Mouse (Mus musculus): ENCODE data around the gene Rhbdd1. TPM values are rescaled to one million over a fixed set of nuclear protein-coding genes. Genes with fewer than 3 reads are reported as not detected.

Rhbdd1 gene
- polyA plus RNA-seq, 1 experiment from 2014 or later: 12.1 TPM

DNA sequence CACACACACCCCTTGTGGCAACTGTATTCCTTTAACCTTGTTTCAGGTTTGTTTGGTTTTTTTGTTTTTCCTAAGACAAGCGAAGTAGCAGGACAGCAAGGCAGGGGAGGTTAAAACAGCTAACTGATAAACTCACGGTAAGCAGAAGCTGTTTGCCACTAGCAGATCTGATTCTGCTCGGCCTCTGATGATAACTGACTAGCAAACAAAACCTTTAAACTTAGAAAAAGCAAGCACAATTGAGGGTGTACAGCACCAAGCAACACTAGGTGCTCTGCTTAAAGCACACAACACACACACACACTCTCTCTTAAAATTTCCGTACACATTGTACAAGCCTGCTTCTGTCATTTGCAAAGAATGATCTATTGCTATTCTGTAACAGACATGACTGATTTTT lies 31.8 kb upstream of the Rhbdd1 start:
- ATAC-seq (ENCODE audit: insufficient read depth, low FRiP score): no peak
- peaks cover 43% of the 10 kb centered on the region for H3K4me1 ChIP-seq (ENCODE audit: control insufficient read depth, insufficient read depth, low read length)
- peak overlapping the region; percentile 91 for H3K27ac ChIP-seq (ENCODE audit: low read length)
- H3K4me2 ChIP-seq (ENCODE audit: low read depth, low read length): peak overlapping the region; percentile 81
- H3K4me3 ChIP-seq (replicated peaks; ENCODE audit: low read length): peak overlapping the region; percentile 51
- no peaks in the 10 kb centered on the region for H3K9me3 ChIP-seq (replicated peaks; ENCODE audit: control insufficient read depth, low read length)
- H3K36me3 ChIP-seq (ENCODE audit: control insufficient read depth, insufficient read depth, low read length): no peaks in the 10 kb centered on the region
- no peaks in the 10 kb centered on the region for H3K27me3 ChIP-seq (ENCODE audit: control insufficient read depth, insufficient read depth, low read length)
- WGBS: 8% methylated on average over 4 of the region's 4 CpGs
- H3K9ac ChIP-seq (ENCODE audit: low read length): peak overlapping the region; percentile 74

DNA sequence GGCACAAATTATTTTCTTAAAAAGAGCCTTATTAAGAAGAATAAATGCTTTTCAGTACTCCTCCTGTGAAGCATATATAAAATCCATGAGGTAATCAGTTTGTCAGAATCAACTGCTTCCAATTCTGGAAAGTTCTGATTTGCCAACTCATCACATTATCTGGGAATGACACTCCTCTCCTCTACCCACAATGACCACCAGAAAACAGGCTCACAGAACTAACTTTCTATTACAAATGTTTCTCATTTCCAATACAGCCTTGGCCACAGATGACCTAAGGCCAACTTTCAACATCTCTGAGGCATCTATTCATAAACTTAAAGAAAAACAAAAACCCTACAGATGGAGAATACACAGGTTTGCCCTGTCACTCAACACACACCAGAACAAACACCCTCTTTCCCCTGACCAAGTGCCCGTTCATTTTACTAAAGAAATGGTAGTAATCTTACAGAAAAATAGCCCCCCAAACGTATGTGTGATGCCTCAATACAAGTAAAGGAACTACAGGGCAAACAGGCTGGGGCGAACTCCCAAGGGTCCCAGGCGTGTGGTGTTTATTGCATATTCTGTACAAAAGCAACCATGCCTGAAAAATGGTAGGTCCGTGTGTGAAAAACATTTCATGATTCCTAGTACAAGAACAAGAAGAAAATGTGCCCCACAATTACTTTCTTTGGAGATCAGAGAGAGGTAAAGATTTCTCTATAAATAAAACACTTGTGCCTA lies 30.6 kb upstream of the Rhbdd1 start:
- H3K27ac ChIP-seq (ENCODE audit: low read length): peak overlapping the region; percentile 66
- no peak for ATAC-seq (ENCODE audit: insufficient read depth, low FRiP score)
- WGBS: 22% methylated on average over 5 of the region's 5 CpGs
- no peaks in the 10 kb centered on the region for H3K27me3 ChIP-seq (ENCODE audit: control insufficient read depth, insufficient read depth, low read length)
- H3K4me1 ChIP-seq (ENCODE audit: control insufficient read depth, insufficient read depth, low read length): peaks cover 40% of the 10 kb centered on the region
- peak overlapping the region; percentile 61 for H3K9ac ChIP-seq (ENCODE audit: low read length)
- H3K36me3 ChIP-seq (ENCODE audit: control insufficient read depth, insufficient read depth, low read length): no peaks in the 10 kb centered on the region
- peak overlapping the region; percentile 81 for H3K4me2 ChIP-seq (ENCODE audit: low read depth, low read length)
- peak overlapping the region; percentile 56 for H3K4me3 ChIP-seq (replicated peaks; ENCODE audit: low read length)
- no peaks in the 10 kb centered on the region for H3K9me3 ChIP-seq (replicated peaks; ENCODE audit: control insufficient read depth, low read length)

DNA sequence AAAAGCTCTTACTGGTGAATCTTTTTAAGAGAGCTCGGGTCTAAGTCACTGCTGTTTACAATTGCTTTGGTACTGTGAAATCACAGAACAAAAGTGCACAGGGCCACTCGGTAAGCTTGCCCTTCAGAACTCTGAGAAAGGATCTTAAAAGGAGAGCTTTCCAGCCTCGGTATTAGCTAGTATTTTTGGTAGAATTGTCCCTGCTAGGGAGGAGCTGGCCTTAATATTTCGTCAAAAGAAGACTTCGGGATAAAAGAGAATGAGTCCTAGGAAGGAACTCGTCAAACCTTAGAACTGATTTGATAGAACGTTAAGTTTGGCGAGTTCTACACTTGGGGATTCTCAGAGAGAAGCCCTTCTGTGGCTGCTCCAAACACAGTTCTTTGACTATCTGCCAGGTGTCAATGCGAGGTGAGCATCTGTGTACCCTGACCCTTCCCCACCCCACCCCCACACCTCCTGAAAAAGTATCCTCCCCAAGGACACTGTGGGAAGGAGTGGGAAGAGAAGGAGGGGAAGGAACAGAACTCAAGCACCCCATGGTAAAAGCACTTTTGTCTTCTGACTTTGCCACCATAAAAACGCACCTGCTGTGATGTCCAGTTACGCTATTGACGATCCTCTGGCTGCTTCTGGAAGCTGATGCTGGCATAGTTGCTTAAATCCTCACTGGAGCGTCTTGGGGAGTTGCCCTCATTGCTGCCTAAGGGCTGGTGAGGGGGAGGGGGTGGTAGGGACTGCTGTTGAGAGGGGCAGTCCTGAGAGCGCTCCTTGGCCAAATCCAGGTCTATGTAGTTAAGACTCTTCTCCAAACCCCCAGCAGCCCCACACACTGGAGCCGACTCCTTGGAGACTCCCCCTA lies 29.8 kb upstream of the Rhbdd1 start:
- 27% methylated on average over 15 of the region's 15 CpGs for WGBS
- Histone ChIP-seq H3K27me3 (ENCODE audit: control insufficient read depth, insufficient read depth, low read length) (no peaks in the 10 kb centered on the region), H3K4me3 (replicated peaks; ENCODE audit: low read length) (peak overlapping the region; percentile 56), H3K9me3 (replicated peaks; ENCODE audit: control insufficient read depth, low read length) (no peaks in the 10 kb centered on the region), H3K36me3 (ENCODE audit: control insufficient read depth, insufficient read depth, low read length) (no peaks in the 10 kb centered on the region), H3K4me2 (ENCODE audit: low read depth, low read length) (peak overlapping the region; percentile 81), H3K4me1 (ENCODE audit: control insufficient read depth, insufficient read depth, low read length) (peaks cover 40% of the 10 kb centered on the region), H3K27ac (ENCODE audit: low read length) (peak overlapping the region; percentile 66), H3K9ac (ENCODE audit: low read length) (peak overlapping the region; percentile 61)
- no peak for ATAC-seq (ENCODE audit: insufficient read depth, low FRiP score)

DNA sequence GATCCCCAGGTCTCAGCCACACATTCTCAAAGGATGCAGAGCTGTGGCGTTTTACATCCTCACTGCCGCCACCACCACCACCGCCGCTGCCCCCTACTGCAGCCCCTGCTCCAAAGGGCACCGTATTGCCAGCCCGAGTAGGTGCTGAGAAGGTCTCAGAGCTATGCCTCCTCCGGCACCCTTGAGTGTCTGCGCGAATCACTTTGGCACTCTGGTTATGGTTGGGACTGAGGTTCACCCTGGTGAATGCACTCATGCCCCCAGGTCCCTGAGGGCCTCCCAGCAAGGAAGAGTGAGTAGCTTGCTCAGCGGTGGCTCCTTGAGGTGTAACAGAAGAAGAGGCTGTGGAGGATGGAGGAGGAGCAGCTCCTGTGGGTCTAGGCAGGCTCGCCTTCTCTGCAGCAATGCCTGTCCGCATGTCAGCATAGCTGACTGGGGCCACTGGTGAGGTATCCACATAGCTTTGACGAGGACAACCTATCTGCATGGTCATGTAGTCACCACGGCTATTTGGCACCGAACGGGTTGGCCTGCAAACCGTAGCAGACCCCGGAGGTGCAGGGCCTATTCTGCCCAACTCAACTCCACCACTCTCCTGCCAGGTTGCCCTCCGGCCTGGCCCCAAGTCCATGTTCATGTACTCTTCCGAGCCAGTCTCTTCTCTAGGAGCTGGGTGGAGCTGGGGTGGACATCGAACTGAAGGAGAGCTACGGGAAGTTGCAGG lies 29.0 kb upstream of the Rhbdd1 start:
- Histone ChIP-seq H3K9ac (ENCODE audit: low read length) (peak overlapping the region; percentile 61), H3K36me3 (ENCODE audit: control insufficient read depth, insufficient read depth, low read length) (no peaks in the 10 kb centered on the region), H3K27ac (ENCODE audit: low read length) (no peak overlapping the region), H3K4me3 (replicated peaks; ENCODE audit: low read length) (peak overlapping the region; percentile 56), H3K4me1 (ENCODE audit: control insufficient read depth, insufficient read depth, low read length) (peaks cover 41% of the 10 kb centered on the region), H3K27me3 (ENCODE audit: control insufficient read depth, insufficient read depth, low read length) (no peaks in the 10 kb centered on the region), H3K4me2 (ENCODE audit: low read depth, low read length) (peak overlapping the region; percentile 81), H3K9me3 (replicated peaks; ENCODE audit: control insufficient read depth, low read length) (no peaks in the 10 kb centered on the region)
- WGBS: 61% methylated on average over 22 of the region's 22 CpGs
- no peak for ATAC-seq (ENCODE audit: insufficient read depth, low FRiP score)

DNA sequence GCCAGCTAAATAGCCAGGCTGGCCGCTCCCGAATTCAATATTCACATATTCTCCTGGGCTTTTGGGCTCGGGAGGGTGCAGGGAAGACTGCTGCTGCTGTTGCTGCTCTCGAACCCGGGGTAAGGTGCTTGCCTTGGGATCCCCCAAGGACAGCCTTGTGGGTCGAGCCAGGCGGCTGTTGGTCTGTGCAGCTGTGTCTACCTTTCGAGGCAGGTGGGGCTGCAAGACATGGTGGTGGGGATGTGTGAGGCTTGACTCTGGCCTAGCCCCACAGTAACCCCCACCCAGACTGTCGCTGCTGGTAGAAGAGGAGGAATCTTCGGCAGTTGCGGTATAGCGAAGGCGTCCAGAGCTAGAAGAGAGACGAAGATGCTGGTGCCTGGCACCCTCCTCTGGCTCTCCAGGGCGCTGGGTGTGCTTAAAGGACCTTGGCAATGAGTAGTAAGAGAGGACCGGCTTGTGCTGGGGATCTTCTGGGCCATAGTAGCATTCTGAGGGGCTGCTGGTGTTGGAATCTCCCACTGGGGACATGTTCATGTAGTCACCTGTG lies 28.4 kb upstream of the Rhbdd1 start:
- no peaks in the 10 kb centered on the region for H3K36me3 ChIP-seq (ENCODE audit: control insufficient read depth, insufficient read depth, low read length)
- peak overlapping the region; percentile 56 for H3K4me3 ChIP-seq (replicated peaks; ENCODE audit: low read length)
- H3K9ac ChIP-seq (ENCODE audit: low read length): peak overlapping the region; percentile 61
- no peak for ATAC-seq (ENCODE audit: insufficient read depth, low FRiP score)
- H3K4me1 ChIP-seq (ENCODE audit: control insufficient read depth, insufficient read depth, low read length): peaks cover 40% of the 10 kb centered on the region
- peak overlapping the region; percentile 81 for H3K4me2 ChIP-seq (ENCODE audit: low read depth, low read length)
- H3K9me3 ChIP-seq (replicated peaks; ENCODE audit: control insufficient read depth, low read length): no peaks in the 10 kb centered on the region
- 90% methylated on average over 16 of the region's 16 CpGs for WGBS
- H3K27ac ChIP-seq (ENCODE audit: low read length): no peak overlapping the region
- H3K27me3 ChIP-seq (ENCODE audit: control insufficient read depth, insufficient read depth, low read length): no peaks in the 10 kb centered on the region

DNA sequence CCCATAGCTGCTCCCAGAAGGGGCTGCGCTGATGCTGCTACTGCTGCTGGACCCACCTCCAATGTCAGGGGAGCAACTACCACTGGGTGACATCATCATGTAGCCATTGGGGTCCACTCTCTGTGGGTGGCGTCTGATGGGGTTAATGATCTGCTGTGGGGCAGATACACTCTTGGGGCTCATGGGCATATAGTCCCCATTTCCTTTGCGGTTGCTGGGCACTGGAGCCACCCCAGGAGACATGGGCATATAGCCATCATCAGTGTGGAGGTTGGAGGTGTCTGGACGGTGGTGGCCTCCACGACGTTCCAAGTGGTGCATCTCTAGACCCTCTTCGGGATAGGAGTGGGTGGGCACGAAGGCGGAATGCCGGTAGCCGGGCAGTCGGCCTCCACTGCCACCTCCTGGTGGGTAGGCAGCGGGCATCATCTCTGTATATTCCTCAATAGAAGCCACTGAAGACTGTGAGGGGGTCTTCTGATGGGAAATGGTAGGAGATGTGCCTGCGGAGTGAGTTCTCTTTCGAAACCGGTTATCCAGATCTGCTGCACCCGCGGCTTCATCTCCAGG lies 27.7 kb upstream of the Rhbdd1 start:
- H3K9ac ChIP-seq (ENCODE audit: low read length): no peak overlapping the region

DNA sequence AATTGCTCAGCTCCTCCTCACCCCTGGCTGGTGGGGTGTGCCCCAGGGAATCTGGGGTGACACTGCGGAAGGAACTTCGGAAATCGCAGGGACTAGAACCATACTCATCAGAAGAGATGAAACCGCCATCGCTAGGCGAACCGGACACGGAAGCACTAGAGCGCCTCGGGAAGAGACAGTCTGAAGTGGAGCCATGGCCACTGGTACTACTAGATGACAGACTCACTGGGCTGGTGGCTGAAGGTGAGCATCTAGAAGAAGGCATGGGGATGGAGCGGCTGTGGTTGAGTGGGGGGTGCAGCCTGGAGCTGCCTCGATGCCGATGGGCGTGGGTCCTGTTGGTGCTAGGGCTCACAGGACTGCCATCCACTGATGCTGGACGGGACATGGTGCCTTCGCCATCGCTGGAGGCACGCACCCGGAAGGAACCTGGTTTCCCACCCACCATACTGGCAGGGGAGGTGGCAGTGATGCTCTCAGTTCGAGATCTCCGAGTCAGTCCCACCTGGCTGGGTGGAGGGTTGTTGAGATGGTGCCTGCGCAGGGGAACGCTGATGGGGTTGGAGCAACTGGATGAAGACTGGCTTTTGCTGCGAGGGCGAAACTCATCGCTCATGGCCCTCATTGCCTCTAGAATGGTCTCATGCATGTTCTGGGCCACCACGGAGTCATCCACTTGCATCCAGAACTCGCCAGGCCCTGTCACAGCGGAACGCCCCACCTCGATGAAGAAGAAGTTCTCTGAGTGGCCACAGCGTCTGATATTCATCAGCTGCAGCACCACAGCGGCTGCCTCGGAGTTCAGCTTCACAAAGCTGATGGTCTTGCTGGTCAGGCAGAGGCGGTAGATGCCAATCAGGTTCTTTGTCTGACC lies 26.9 kb upstream of the Rhbdd1 start:
- Histone ChIP-seq H3K4me3 (replicated peaks; ENCODE audit: low read length) (peak overlapping the region; percentile 75), H3K27me3 (ENCODE audit: control insufficient read depth, insufficient read depth, low read length) (no peaks in the 10 kb centered on the region), H3K36me3 (ENCODE audit: control insufficient read depth, insufficient read depth, low read length) (no peaks in the 10 kb centered on the region), H3K9ac (ENCODE audit: low read length) (peak overlapping the region; percentile 87), H3K4me1 (ENCODE audit: control insufficient read depth, insufficient read depth, low read length) (peaks cover 39% of the 10 kb centered on the region), H3K9me3 (replicated peaks; ENCODE audit: control insufficient read depth, low read length) (no peaks in the 10 kb centered on the region), H3K4me2 (ENCODE audit: low read depth, low read length) (peak overlapping the region; percentile 81), H3K27ac (ENCODE audit: low read length) (peak overlapping the region; percentile 97)
- 62% methylated on average over 35 of the region's 35 CpGs for WGBS
- no peak for ATAC-seq (ENCODE audit: insufficient read depth, low FRiP score)

More for the DNA sequence above, 27.7 kb upstream of the Rhbdd1 start:
- 91% methylated on average over 18 of the region's 18 CpGs for WGBS
- ATAC-seq (ENCODE audit: insufficient read depth, low FRiP score): no peak
- no peak overlapping the region for H3K27ac ChIP-seq (ENCODE audit: low read length)
- H3K4me2 ChIP-seq (ENCODE audit: low read depth, low read length): peak overlapping the region; percentile 81
- H3K36me3 ChIP-seq (ENCODE audit: control insufficient read depth, insufficient read depth, low read length): no peaks in the 10 kb centered on the region
- no peaks in the 10 kb centered on the region for H3K9me3 ChIP-seq (replicated peaks; ENCODE audit: control insufficient read depth, low read length)
- H3K4me3 ChIP-seq (replicated peaks; ENCODE audit: low read length): peak overlapping the region; percentile 75
- peaks cover 39% of the 10 kb centered on the region for H3K4me1 ChIP-seq (ENCODE audit: control insufficient read depth, insufficient read depth, low read length)
- H3K27me3 ChIP-seq (ENCODE audit: control insufficient read depth, insufficient read depth, low read length): no peaks in the 10 kb centered on the region

Measured in stomach, embryonic 16.5 days (tissue).